Mouse (Mus musculus): Measurements from ENCODE around the gene Moxd1. TPM values are rescaled to one million over a fixed set of nuclear protein-coding genes. Genes with fewer than 3 reads are reported as not detected.

Moxd1 gene
- total RNA-seq, 2 experiments from 2014 or later, result 0.55 to 0.59 TPM

Other genes starting within 250 kb of the Moxd1 start
- not detected for gene Taar6, start 237.9 kb upstream of the Moxd1 start, total RNA-seq (2021)
- gene Taar7a, start 230.0 kb upstream of the Moxd1 start, total RNA-seq (2021), result not detected
- not detected for gene Taar7b, start 223.6 kb upstream of the Moxd1 start, total RNA-seq (2021)
- not detected for gene Taar7d, start 196.3 kb upstream of the Moxd1 start, total RNA-seq (2021)
- not detected for gene Taar7e, start 185.9 kb upstream of the Moxd1 start, total RNA-seq (2021)
- gene Taar7f, start 174.0 kb upstream of the Moxd1 start, total RNA-seq (2021), result not detected
- gene Taar8a, start 147.0 kb upstream of the Moxd1 start, total RNA-seq (2021), result not detected
- gene Taar8b, start 131.2 kb upstream of the Moxd1 start, total RNA-seq (2021), result not detected
- gene Taar8c, start 121.6 kb upstream of the Moxd1 start, total RNA-seq (2021), result not detected
- gene Taar9, start 114.0 kb upstream of the Moxd1 start, total RNA-seq (2021), result not detected
- 10 to 100 TPM; 21.6 to 25.9 TPM for gene Stx7, start 74.2 kb upstream of the Moxd1 start, total RNA-seq (2021)